Mouse (Mus musculus): ENCODE data around the gene Galnt7. TPM values are rescaled to one million over a fixed set of nuclear protein-coding genes. Genes with fewer than 3 reads are reported as not detected.

Galnt7 gene
- 2.7 and 3.0 TPM in 2 replicates for polyA plus RNA-seq (2012; ENCODE audit: low replicate concordance)

GRCm38 (mm10) chr8:57652456-57653055 lies at the start of gene Galnt7:
Gene Galnt7, minus strand, starts transcription at chr8:57653032.

GRCm38 (mm10) chr8:57511316-57512118 lies 141.3 kb downstream of the Galnt7 start, which contains the start of gene Hmgb2:
Gene Hmgb2, plus strand, starts transcription at chr8:57511907.

GRCm38 (mm10) chr8:57487441-57488155 lies 165.2 kb downstream of the Galnt7 start, which contains the start of gene Sap30:
Gene Sap30, minus strand, starts transcription at chr8:57487860.

Other genes starting within 250 kb of the Galnt7 start
- 0.36 TPM in 1 of 2 replicates, not detected in the other for gene Scrg1, start 197.1 kb downstream of the Galnt7 start, polyA plus RNA-seq (2012; ENCODE audit: low replicate concordance)
- gene Sap30, start 165.2 kb downstream of the Galnt7 start, polyA plus RNA-seq (2012; ENCODE audit: low replicate concordance), result 10.7 and 22.4 TPM in 2 replicates
- gene Hmgb2, start 141.1 kb downstream of the Galnt7 start, polyA plus RNA-seq (2012; ENCODE audit: low replicate concordance), result 47.0 and 57.3 TPM in 2 replicates

Measured in hematopoietic multipotent progenitor cell, adult 10-12 weeks (in vitro differentiated cells).